Mouse (Mus musculus) liver, adult 2 months (tissue): ENCODE measurements at regions not wholly inside any gene's neighbourhood (a gene's known extent, or its start where the extent isn't known, plus 50 kb on each side); places are given as distances from the start of the nearest gene placed in this dataset.

Experiments
- DNase-seq: peaks from one replicate; pipeline ENCODE4 v3.0.0-alpha.2; 2011; ENCODE audit warnings: low read depth, low spot score; ENCODE audit errors: extremely low read depth
- H3K27ac ChIP-seq: fragments of 200-500 bp; replicated peaks from 2 replicates; pipeline ENCODE4 v1.5.1; 2012; ENCODE audit warnings: low read depth, mild to moderate bottlenecking, control low read depth, inconsistent platforms, low read length; ENCODE audit not compliant: insufficient read depth
- H3K27me3 ChIP-seq: fragments of 200-500 bp; 2 replicates; pipeline ENCODE4 v1.6.1; 2012; ENCODE audit warnings: mild to moderate bottlenecking, moderate library complexity, low read length, inconsistent platforms; ENCODE audit not compliant: control insufficient read depth, insufficient read depth
- H3K36me3 ChIP-seq: fragments of 200-500 bp; 2 replicates; pipeline ENCODE4 v1.6.1; 2012; ENCODE audit warnings: low read length, inconsistent platforms; ENCODE audit not compliant: control insufficient read depth, insufficient read depth
- H3K4me1 ChIP-seq: fragments of 200-500 bp; 2 replicates; pipeline ENCODE4 v1.6.1; 2011; ENCODE audit warnings: low read length; ENCODE audit not compliant: control insufficient read depth, insufficient read depth
- H3K4me3 ChIP-seq: fragments of 200-500 bp; 2 replicates; pipeline ENCODE4 v1.5.1; 2011; ENCODE audit warnings: low read depth, mild to moderate bottlenecking, control low read depth, low read length, moderate library complexity; ENCODE audit not compliant: insufficient read depth
- H3K79me2 ChIP-seq: fragments of 200-500 bp; 2 replicates; pipeline ENCODE4 v1.6.1; 2012; ENCODE audit warnings: inconsistent platforms, mild to moderate bottlenecking, low read length, moderate library complexity; ENCODE audit not compliant: control insufficient read depth, insufficient read depth
- H3K9ac ChIP-seq: fragments of 200-500 bp; 2 replicates; pipeline ENCODE4 v1.6.1; 2012; ENCODE audit warnings: low read depth, mild to moderate bottlenecking, control low read depth, inconsistent platforms, low read length
- CTCF ChIP-seq: fragments of 200-500 bp; IDR thresholded peaks from 2 replicates; pipeline ENCODE4 v1.5.1; 2011; ENCODE audit warnings: low read depth, low read length, control low read depth
- POLR2A ChIP-seq: fragments of 200-500 bp; IDR thresholded peaks from 2 replicates; pipeline ENCODE4 v1.6.1; 2011; ENCODE audit warnings: low read length, control low read depth; ENCODE audit not compliant: insufficient read depth; ENCODE audit errors: extremely low read depth
- WGBS: fragments of 180-500 bp; shearing (Covaris S2); methylation state at CpG from one replicate; pipeline ENCODE4 v1.1.7; 2018; 5-methylcytosine and 5-hydroxymethylcytosine counted together

DNA sequence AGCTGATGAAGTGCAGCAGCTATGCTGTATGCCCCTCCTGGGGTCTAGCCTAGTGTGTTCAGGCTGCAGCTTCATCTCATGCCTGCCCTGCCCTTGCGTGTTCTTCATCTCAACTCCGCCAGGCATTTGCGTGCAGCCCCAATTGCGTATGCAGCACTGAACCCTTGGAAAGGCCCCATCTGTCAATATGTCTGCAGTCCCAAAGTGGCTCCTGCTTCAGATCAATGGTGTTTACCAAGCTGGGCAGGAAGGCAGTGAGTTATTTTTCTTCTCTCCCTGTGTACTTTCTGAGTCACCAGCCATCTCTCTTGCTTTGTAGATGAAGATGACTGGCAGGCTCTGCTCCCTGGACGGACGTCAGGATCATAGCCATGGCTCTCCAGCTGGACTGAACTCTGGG is 264.5 kb downstream of the Matn1 start:
- Histone ChIP-seq H3K27me3 (peaks cover 3% of the 10 kb centered on the region; the same call in 1 of the 2 replicates), H3K4me1 (no peaks in the 10 kb centered on the region), H3K27ac (no peak overlapping the region), H3K9ac (no peak overlapping the region), H3K4me3 (no peak overlapping the region), H3K79me2 (no peaks in the 10 kb centered on the region), H3K36me3 (no peaks in the 10 kb centered on the region)
- TF ChIP-seq POLR2A = no peak
- no peak for TF ChIP-seq CTCF
- no peak for DNase-seq
- WGBS = 30% methylated on average over 6 of the region's 6 CpGs

- Histone ChIP-seq H3K36me3 (no peaks in the 10 kb centered on the region), H3K27ac (no peak overlapping the region), H3K4me1 (no peaks in the 10 kb centered on the region), H3K79me2 (no peaks in the 10 kb centered on the region), H3K27me3 (peaks cover 3% of the 10 kb centered on the region; the same call in 1 of the 2 replicates), H3K9ac (no peak overlapping the region), H3K4me3 (no peak overlapping the region)
- DNase-seq = no peak
- WGBS = 54% methylated on average over 4 of the region's 4 CpGs
- TF ChIP-seq CTCF (no peak), POLR2A (no peak)
Observed at GRCm38 (mm10) chr4:131212711-131213110, 268.5 kb downstream of the Matn1 start.

- WGBS = 84% methylated on average over 11 of the region's 11 CpGs
- DNase-seq = no peak
- H3K27me3 ChIP-seq = peaks cover 3% of the 10 kb centered on the region; the same call in 1 of the 2 replicates
Observed at GRCm38 (mm10) chr4:131215682-131216081, 271.5 kb downstream of the Matn1 start.

GRCm38 (mm10) chr4:131216361-131216760 is 272.2 kb downstream of the Matn1 start:
- no peak for DNase-seq
- H3K79me2 ChIP-seq = no peaks in the 10 kb centered on the region
- H3K27ac ChIP-seq = no peak overlapping the region
- no peaks in the 10 kb centered on the region for H3K4me1 ChIP-seq
- no peaks in the 10 kb centered on the region for H3K36me3 ChIP-seq
- peaks cover 2% of the 10 kb centered on the region; the same call in 1 of the 2 replicates for H3K27me3 ChIP-seq
- no peak for TF ChIP-seq POLR2A
- no peak for TF ChIP-seq CTCF
- H3K4me3 ChIP-seq = no peak overlapping the region
- H3K9ac ChIP-seq = no peak overlapping the region
- 82% methylated on average over 3 of the region's 3 CpGs for WGBS

More at GRCm38 (mm10) chr4:131215682-131216081, 271.5 kb downstream of the Matn1 start:
- TF ChIP-seq CTCF = no peak
- TF ChIP-seq POLR2A = no peak
- Histone ChIP-seq H3K36me3 (no peaks in the 10 kb centered on the region), H3K4me3 (no peak overlapping the region), H3K27ac (no peak overlapping the region), H3K4me1 (no peaks in the 10 kb centered on the region), H3K9ac (no peak overlapping the region), H3K79me2 (no peaks in the 10 kb centered on the region)

DNA sequence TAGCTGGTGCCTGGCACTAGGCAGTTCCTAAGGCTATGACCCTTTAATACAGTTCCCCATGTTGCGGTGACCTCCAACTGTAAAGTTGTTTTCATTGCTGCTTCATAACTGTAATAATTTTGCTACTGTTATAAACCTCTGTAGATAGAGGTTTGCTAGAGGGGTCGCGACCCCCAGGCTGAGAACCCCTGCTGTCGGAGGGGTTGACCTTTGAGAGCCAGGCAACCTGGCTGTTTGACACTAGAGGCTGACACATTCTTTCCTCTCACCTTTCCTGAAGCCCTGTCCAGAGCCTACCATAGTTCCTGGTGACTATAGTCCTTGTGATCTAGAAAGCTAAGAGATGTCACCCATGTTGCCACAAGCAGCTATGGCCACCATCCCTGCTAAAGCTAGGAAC is 272.9 kb downstream of the Matn1 start:
- 73% methylated on average over 4 of the region's 4 CpGs for WGBS
- TF ChIP-seq POLR2A = no peak
- TF ChIP-seq CTCF = no peak
- DNase-seq = no peak

DNA sequence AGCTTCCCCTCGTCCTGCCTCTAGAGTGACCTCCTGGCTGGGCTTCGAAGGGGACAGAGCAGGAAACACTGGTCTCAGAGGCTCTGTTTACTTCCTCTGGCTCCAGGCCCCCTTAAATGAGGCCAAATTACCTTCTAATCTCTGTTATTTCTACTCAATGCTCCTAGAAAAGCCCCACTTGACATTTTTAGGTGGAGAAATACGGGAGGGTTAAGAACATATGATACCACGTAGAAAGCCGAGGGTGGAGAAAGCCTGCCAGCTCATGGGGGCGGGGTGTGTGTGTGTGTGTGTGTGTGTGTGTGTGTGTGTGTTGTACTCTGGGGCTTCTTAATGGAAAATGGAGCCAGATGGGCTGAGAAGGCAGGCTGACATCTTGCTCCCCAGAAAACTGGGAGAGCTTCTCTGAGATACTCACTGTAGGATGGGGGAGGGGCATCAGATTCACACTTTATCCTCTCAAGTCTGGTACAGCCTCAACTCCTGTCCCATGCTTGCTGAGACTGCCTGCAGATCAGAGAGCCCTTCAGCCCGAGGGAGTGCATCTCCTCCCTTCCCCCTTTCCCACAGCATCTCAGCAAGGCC is 273.5 kb downstream of the Matn1 start:
- no peaks in the 10 kb centered on the region for H3K4me1 ChIP-seq
- WGBS = 39% methylated on average over 7 of the region's 7 CpGs
- DNase-seq = no peak
- no peaks in the 10 kb centered on the region for H3K27me3 ChIP-seq
- H3K36me3 ChIP-seq = no peaks in the 10 kb centered on the region
- H3K27ac ChIP-seq = no peak overlapping the region
- no peak overlapping the region for H3K9ac ChIP-seq
- H3K4me3 ChIP-seq = no peak overlapping the region
- H3K79me2 ChIP-seq = no peaks in the 10 kb centered on the region
- TF ChIP-seq CTCF (no peak), POLR2A (no peak)

More for the DNA sequence above, 272.9 kb downstream of the Matn1 start:
- Histone ChIP-seq H3K36me3 (no peaks in the 10 kb centered on the region), H3K27ac (no peak overlapping the region), H3K27me3 (no peaks in the 10 kb centered on the region), H3K4me3 (no peak overlapping the region), H3K4me1 (no peaks in the 10 kb centered on the region), H3K79me2 (no peaks in the 10 kb centered on the region), H3K9ac (no peak overlapping the region)
